28 mouse cellular contexts compared by ENCODE assay signal in genomic region chr8:79084359-79084820, GRCm38 (mm10). TPM values are rescaled to one million over a fixed set of nuclear protein-coding genes. Genes with fewer than 3 reads are reported as not detected.
A peak's percentile ranks its signal among the peaks of the same experiment; 100 is the strongest.
DNase-seq lines count a peak whose midpoint lies in the region; ATAC-seq lines count a peak whose summit lies in the region.
"Had no signal": no experiment of that assay in that cellular context is flagged by ENCODE, and none has a peak within 500 bp of the region (broad histone marks: within the 10 kb centered on the region; RNA-seq: fewer than 3 reads in every experiment).

No protein-coding gene starts in this region.

- H3K4me1 ChIP-seq in hindbrain, embryonic 16.5 days (ENCODE audit: control insufficient read depth, insufficient read depth, low read depth, low read length) = peaks cover 14% of the 10 kb centered on the region
- H3K4me1 ChIP-seq in hindbrain, embryonic 13.5 days (replicated peaks) = peaks cover 39% of the 10 kb centered on the region
- H3K4me1 ChIP-seq in midbrain, embryonic 11.5 days (ENCODE audit: control insufficient read depth, insufficient read depth, low read length) = 0 out of 2 replicates have a peak, but pooled peaks cover 1% of the 10 kb centered on the region
- peaks cover 14% of the 10 kb centered on the region for H3K4me1 ChIP-seq in midbrain, embryonic 16.5 days (ENCODE audit: control insufficient read depth, insufficient read depth, low read length)
- H3K4me1 ChIP-seq in brown adipose tissue, adult 24 weeks (ENCODE audit: control insufficient read depth, insufficient read depth, insufficient read length, low read length) = peaks cover 26% of the 10 kb centered on the region

- H3K27me3 ChIP-seq in hindbrain, embryonic 16.5 days (replicated peaks; ENCODE audit: control insufficient read depth, insufficient read depth, low read length) = no peaks in the 10 kb centered on the region
- H3K27me3 ChIP-seq in hindbrain, embryonic 13.5 days = no peaks in the 10 kb centered on the region
- H3K27me3 ChIP-seq in midbrain, embryonic 11.5 days (ENCODE audit: control insufficient read depth, insufficient read depth, low read length) = no peaks in the 10 kb centered on the region
- no peaks in the 10 kb centered on the region for H3K27me3 ChIP-seq in midbrain, embryonic 16.5 days (ENCODE audit: control insufficient read depth, insufficient read depth, low read depth, low read length)
- H3K27me3 ChIP-seq: embryonic facial prominence, embryonic 15.5 days; forebrain, embryonic 12.5 days; hindbrain, embryonic 15.5 days; limb, embryonic 13.5 days; lung, embryonic 15.5 days; megakaryocyte, embryonic 14.5 days; midbrain, embryonic 13.5 days had no signal

- H3K4me3 ChIP-seq in hindbrain, embryonic 16.5 days (ENCODE audit: low read length) = no peak overlapping the region
- no peak overlapping the region for H3K4me3 ChIP-seq in hindbrain, embryonic 13.5 days
- no peak overlapping the region for H3K4me3 ChIP-seq in midbrain, embryonic 11.5 days (ENCODE audit: low read depth, low read length)
- H3K4me3 ChIP-seq in midbrain, embryonic 16.5 days (ENCODE audit: low read depth, low read length) = no peak overlapping the region
- H3K4me3 ChIP-seq in brown adipose tissue, adult 24 weeks (ENCODE audit: insufficient read depth, low read depth, low read length) = no peak overlapping the region
- H3K4me3 ChIP-seq: embryonic facial prominence, embryonic 10.5 days; embryonic facial prominence, embryonic 15.5 days; forebrain, embryonic 12.5 days; hindbrain, embryonic 15.5 days; layer of hippocampus, adult 2 months; limb, embryonic 13.5 days; lung, embryonic 15.5 days; megakaryocyte, embryonic 14.5 days; midbrain, embryonic 13.5 days had no signal

- H3K9me3 ChIP-seq in hindbrain, embryonic 16.5 days (ENCODE audit: control insufficient read depth, low read length) = no peaks in the 10 kb centered on the region
- H3K9me3 ChIP-seq in hindbrain, embryonic 13.5 days = no peaks in the 10 kb centered on the region
- H3K9me3 ChIP-seq in midbrain, embryonic 11.5 days (ENCODE audit: control insufficient read depth, low read length) = no peaks in the 10 kb centered on the region
- H3K9me3 ChIP-seq in midbrain, embryonic 16.5 days (replicated peaks; ENCODE audit: control insufficient read depth, low read length, poor library complexity, severe bottlenecking) = no peaks in the 10 kb centered on the region
- H3K9me3 ChIP-seq: embryonic facial prominence, embryonic 10.5 days; embryonic facial prominence, embryonic 15.5 days; forebrain, embryonic 12.5 days; hindbrain, embryonic 15.5 days; limb, embryonic 13.5 days; lung, embryonic 15.5 days; megakaryocyte, embryonic 14.5 days; midbrain, embryonic 13.5 days had no signal

- no peak for ATAC-seq in hindbrain, embryonic 16.5 days
- no peak for ATAC-seq in hindbrain, embryonic 13.5 days (ENCODE audit: low FRiP score)
- no peak for ATAC-seq in midbrain, embryonic 11.5 days (ENCODE audit: low FRiP score)
- ATAC-seq in midbrain, embryonic 16.5 days = no peak
- ATAC-seq: activated CD4-positive, CD25-positive, alpha-beta regulatory T cell, adult 4 months; CD4-positive, CD25-positive, alpha-beta regulatory T cell, adult 4 months; forebrain, postnatal 0 days; midbrain, embryonic 13.5 days had no signal

- 89% methylated on average over 3 of the region's 3 CpGs for WGBS in hindbrain, embryonic 16.5 days
- WGBS in hindbrain, embryonic 13.5 days = 94% methylated on average over 3 of the region's 3 CpGs
- WGBS in midbrain, embryonic 11.5 days = 85% methylated on average over 3 of the region's 3 CpGs
- 84% methylated on average over 3 of the region's 3 CpGs for WGBS in midbrain, embryonic 16.5 days

- H3K9ac ChIP-seq in hindbrain, embryonic 16.5 days (ENCODE audit: low read depth, low read length) = no peak overlapping the region
- H3K9ac ChIP-seq in hindbrain, embryonic 13.5 days = no peak overlapping the region
- H3K9ac ChIP-seq in midbrain, embryonic 11.5 days (ENCODE audit: low read length) = no peak overlapping the region
- no peak overlapping the region for H3K9ac ChIP-seq in midbrain, embryonic 16.5 days (ENCODE audit: low read depth, low read length)
- H3K9ac ChIP-seq: embryonic facial prominence, embryonic 15.5 days; forebrain, embryonic 12.5 days; forebrain, postnatal 0 days; hindbrain, embryonic 15.5 days; limb, embryonic 13.5 days; lung, embryonic 15.5 days; midbrain, embryonic 13.5 days had no signal

- H3K4me2 ChIP-seq in hindbrain, embryonic 16.5 days (ENCODE audit: low read length) = no peak overlapping the region
- no peak overlapping the region for H3K4me2 ChIP-seq in hindbrain, embryonic 13.5 days
- H3K4me2 ChIP-seq in midbrain, embryonic 11.5 days = no peak overlapping the region
- H3K4me2 ChIP-seq in midbrain, embryonic 16.5 days (ENCODE audit: low read length) = no peak overlapping the region
- H3K4me2 ChIP-seq: embryonic facial prominence, embryonic 15.5 days; forebrain, embryonic 12.5 days; hindbrain, embryonic 15.5 days; limb, embryonic 13.5 days; liver, embryonic 11.5 days; lung, embryonic 15.5 days; midbrain, embryonic 13.5 days had no signal

- DNase-seq in heart, adult 9 months (ENCODE audit: low spot score in 2 of 2) = peak; percentile 32 to 76
- no peak for DNase-seq in heart, postnatal 4 days
- DNase-seq in midbrain, embryonic 11.5 days (ENCODE audit: low spot score, missing footprints) = peak; percentile 69
- DNase-seq in embryo, embryonic 10 days (ENCODE audit: low spot score) = no peak
- DNase-seq: adrenal gland, adult 2 months; cerebellum, adult 2 months; cerebellum, postnatal 14 days; forebrain, postnatal 0 days; gastrocnemius, postnatal 10 days; lung, postnatal 4 days; right cerebral cortex, adult 18-20 months; thymus, postnatal 4 days had no signal

- H3K36me3 ChIP-seq in hindbrain, embryonic 16.5 days (ENCODE audit: control insufficient read depth, insufficient read depth, low read length) = no peaks in the 10 kb centered on the region
- H3K36me3 ChIP-seq in hindbrain, embryonic 13.5 days = peaks cover 28% of the 10 kb centered on the region
- H3K36me3 ChIP-seq in midbrain, embryonic 11.5 days (ENCODE audit: control insufficient read depth, insufficient read depth, low read length) = peaks cover 4% of the 10 kb centered on the region
- H3K36me3 ChIP-seq in midbrain, embryonic 16.5 days (ENCODE audit: control insufficient read depth, insufficient read depth, low read length) = 0 out of 2 replicates have a peak, but pooled peaks cover 2% of the 10 kb centered on the region

- H3K27ac ChIP-seq in hindbrain, embryonic 16.5 days (ENCODE audit: low read depth, low read length) = 0 out of 2 replicates have a peak overlapping the region, but pooled peaks have one; percentile 21
- H3K27ac ChIP-seq in hindbrain, embryonic 13.5 days = no peak overlapping the region
- no peak overlapping the region for H3K27ac ChIP-seq in midbrain, embryonic 11.5 days (ENCODE audit: low read depth, low read length)
- H3K27ac ChIP-seq in midbrain, embryonic 16.5 days (ENCODE audit: low read length) = no peak overlapping the region
- peak overlapping the region; percentile 96 for H3K27ac ChIP-seq in brown adipose tissue, adult 24 weeks (replicated peaks; ENCODE audit: low read depth, low read length)
- H3K27ac ChIP-seq: embryonic facial prominence, embryonic 10.5 days; embryonic facial prominence, embryonic 15.5 days; forebrain, embryonic 12.5 days; hindbrain, embryonic 15.5 days; layer of hippocampus, adult 2 months; limb, embryonic 13.5 days; midbrain, embryonic 13.5 days had no signal

RNA-seq across cellular contexts. Expression of gene Zfp827, which starts 56.2 kb away (rescaled TPM):
- 10 to 100 TPM; 27.6 to 28.2 TPM for total RNA-seq in heart, postnatal 4 days (2021)
- 9.2 and 10.1 TPM in 2 replicates for polyA plus RNA-seq in hindbrain, embryonic 16.5 days (2015; fragmentation: Nextera tagmentation; extraction: Ambion mirVana)
- 12.5 and 12.7 TPM in 2 replicates for polyA plus RNA-seq in hindbrain, embryonic 13.5 days (2015; fragmentation: Nextera tagmentation; extraction: Ambion mirVana)
- 9.5 TPM in 2 replicates for polyA plus RNA-seq in midbrain, embryonic 11.5 days (2014; fragmentation: Nextera tagmentation; extraction: Ambion mirVana)
- polyA plus RNA-seq in midbrain, embryonic 16.5 days (2015; fragmentation: Nextera tagmentation; extraction: Ambion mirVana) = 11.6 and 13.8 TPM in 2 replicates
- 3.6 and 5.0 TPM in 2 replicates for polyA plus RNA-seq in brown adipose tissue, adult 24 weeks (2012; ENCODE audit: insufficient read depth, insufficient read length, missing spikeins)

Comparison
In these comparisons a context has a peak if more than half of its experiments do, and no peak if none do; other contexts are left out.
1. DNase-seq: peak in heart, adult 9 months (2 of 2) and midbrain, embryonic 11.5 days (single experiment); none in heart, postnatal 4 days (single experiment) and embryo, embryonic 10 days (single experiment).
2. H3K27ac ChIP-seq: peak in hindbrain, embryonic 16.5 days (single experiment) and brown adipose tissue, adult 24 weeks (single experiment); none in hindbrain, embryonic 13.5 days (single experiment), midbrain, embryonic 11.5 days (single experiment) and midbrain, embryonic 16.5 days (single experiment).